Mouse (Mus musculus) midbrain, embryonic 15.5 days (tissue): ENCODE results near the gene Acsbg2. TPM values are rescaled to one million over a fixed set of nuclear protein-coding genes. Genes with fewer than 3 reads are reported as not detected.
A peak's percentile ranks its signal among the peaks of the same experiment; 100 is the strongest.

ENCODE experiments used
- ATAC-seq: fragments of 200-750 bp; cut with Nextera tagmentation; replicated peaks from 2 replicates; pipeline ENCODE4 v1.8.0; 2017; ENCODE audit warnings: moderate TSS enrichment
- H3K27ac ChIP-seq: fragments of 300-500 bp; sonication (generic); 2 replicates; pipeline ENCODE4 v1.5.1; 2015; ENCODE audit warnings: mild to moderate bottlenecking, inconsistent platforms
- H3K27me3 ChIP-seq: fragments of 300-500 bp; sonication (generic); replicated peaks from 2 replicates; pipeline ENCODE4 v1.6.1; 2015; ENCODE audit warnings: inconsistent platforms
- H3K36me3 ChIP-seq: fragments of 300-500 bp; sonication (generic); replicated peaks from 2 replicates; pipeline ENCODE4 v1.6.1; 2015; ENCODE audit warnings: inconsistent platforms
- H3K4me1 ChIP-seq: fragments of 300-500 bp; sonication (generic); 2 replicates; pipeline ENCODE4 v1.6.1; 2015; ENCODE audit warnings: inconsistent platforms
- H3K4me2 ChIP-seq: fragments of 300-500 bp; sonication (generic); 2 replicates; pipeline ENCODE4 v1.6.1; 2015; ENCODE audit warnings: inconsistent platforms, mild to moderate bottlenecking, moderate library complexity
- H3K4me3 ChIP-seq: fragments of 300-500 bp; sonication (generic); 2 replicates; pipeline ENCODE4 v1.5.1; 2015; ENCODE audit warnings: mild to moderate bottlenecking, inconsistent platforms
- H3K9ac ChIP-seq: fragments of 300-500 bp; sonication (generic); 2 replicates; pipeline ENCODE4 v1.6.1; 2015; ENCODE audit warnings: mild to moderate bottlenecking, inconsistent platforms
- H3K9me3 ChIP-seq: fragments of 300-500 bp; sonication (generic); 2 replicates; pipeline ENCODE4 v1.6.1; 2016; ENCODE audit warnings: inconsistent platforms
- WGBS: fragments of 180-500 bp; shearing (Covaris S2); methylation state at CpG from one replicate; pipeline ENCODE4 v1.1.7; 2015; ENCODE audit warnings: mixed read lengths; 5-methylcytosine and 5-hydroxymethylcytosine counted together
- polyA plus RNA-seq: library from polyadenylated mRNA; unstranded; fragments of >200 nt; fragmentation: Nextera tagmentation; extraction: Ambion mirVana; gene quantifications from 2 replicates; pipeline ENCODE4 v1.2.1, GENCODE M21; 2015

The Acsbg2 gene
- polyA plus RNA-seq, 1 experiment from 2014 or later: not detected

DNA sequence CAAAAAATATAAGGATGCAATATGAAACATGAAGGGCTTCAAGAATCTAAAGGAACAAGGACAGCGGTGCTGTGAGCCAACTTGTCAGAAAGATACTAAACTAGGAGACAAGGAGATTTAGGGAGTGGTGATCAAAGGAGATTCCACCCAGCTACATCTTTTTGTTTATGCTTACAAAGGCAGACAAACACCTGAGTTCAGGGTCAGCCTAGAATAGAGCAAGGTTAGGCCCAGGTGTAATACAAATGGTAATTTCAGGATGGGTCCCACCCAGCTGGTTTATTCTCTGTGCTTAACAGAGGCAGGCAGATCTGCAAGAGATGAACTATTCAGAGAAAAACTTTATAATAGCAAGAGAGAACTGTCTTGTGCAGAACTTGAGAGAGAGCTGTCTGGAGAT lies 40.9 kb downstream of the Acsbg2 start:
- Histone ChIP-seq H3K9ac (no peak overlapping the region), H3K27me3 (peaks cover 6% of the 10 kb centered on the region), H3K4me3 (no peak overlapping the region), H3K9me3 (no peaks in the 10 kb centered on the region), H3K27ac (no peak overlapping the region), H3K36me3 (no peaks in the 10 kb centered on the region), H3K4me2 (no peak overlapping the region), H3K4me1 (peaks cover 21% of the 10 kb centered on the region)
- no peak for ATAC-seq
- WGBS: 92% methylated on average over 1 of the region's 1 CpGs

DNA sequence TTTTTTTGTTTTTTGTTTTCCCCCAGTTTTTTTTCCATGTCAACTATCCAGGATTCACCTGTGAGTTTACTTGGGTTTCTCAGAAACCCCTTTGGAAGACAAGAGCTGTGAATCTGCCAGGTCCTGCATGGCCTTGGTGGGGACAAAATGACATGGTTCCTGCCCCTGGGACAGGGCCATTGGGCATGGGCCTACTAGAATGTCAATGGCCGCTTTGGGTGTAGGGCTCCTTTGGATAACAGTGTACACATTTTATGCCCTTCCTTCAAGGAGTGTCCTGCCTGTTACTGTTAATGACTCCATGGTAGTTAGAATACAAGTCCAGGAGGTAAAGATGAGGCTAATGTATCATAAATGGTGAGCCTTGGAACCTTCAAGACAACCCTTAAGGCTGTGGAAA lies 41.3 kb downstream of the Acsbg2 start:
- WGBS: 92% methylated on average over 1 of the region's 1 CpGs
- Histone ChIP-seq H3K4me1 (peaks cover 21% of the 10 kb centered on the region), H3K9ac (no peak overlapping the region), H3K4me3 (no peak overlapping the region), H3K27ac (no peak overlapping the region), H3K9me3 (no peaks in the 10 kb centered on the region), H3K27me3 (peaks cover 6% of the 10 kb centered on the region), H3K4me2 (no peak overlapping the region), H3K36me3 (no peaks in the 10 kb centered on the region)
- no peak for ATAC-seq

GRCm38 (mm10) chr17:56831111-56831816 lies 43.0 kb downstream of the Acsbg2 start:
- peaks cover 6% of the 10 kb centered on the region for H3K27me3 ChIP-seq
- H3K9ac ChIP-seq: peak overlapping the region; percentile 18; the same call in 1 of the 2 replicates
- peak; percentile 98 for ATAC-seq
- H3K36me3 ChIP-seq: no peaks in the 10 kb centered on the region
- peak overlapping the region; percentile 55 for H3K4me3 ChIP-seq
- H3K9me3 ChIP-seq: no peaks in the 10 kb centered on the region
- H3K4me1 ChIP-seq: peaks cover 21% of the 10 kb centered on the region
- H3K4me2 ChIP-seq: peak overlapping the region; percentile 81
- WGBS: 0% methylated on average over 41 of the region's 42 CpGs
- H3K27ac ChIP-seq: no peak overlapping the region

DNA sequence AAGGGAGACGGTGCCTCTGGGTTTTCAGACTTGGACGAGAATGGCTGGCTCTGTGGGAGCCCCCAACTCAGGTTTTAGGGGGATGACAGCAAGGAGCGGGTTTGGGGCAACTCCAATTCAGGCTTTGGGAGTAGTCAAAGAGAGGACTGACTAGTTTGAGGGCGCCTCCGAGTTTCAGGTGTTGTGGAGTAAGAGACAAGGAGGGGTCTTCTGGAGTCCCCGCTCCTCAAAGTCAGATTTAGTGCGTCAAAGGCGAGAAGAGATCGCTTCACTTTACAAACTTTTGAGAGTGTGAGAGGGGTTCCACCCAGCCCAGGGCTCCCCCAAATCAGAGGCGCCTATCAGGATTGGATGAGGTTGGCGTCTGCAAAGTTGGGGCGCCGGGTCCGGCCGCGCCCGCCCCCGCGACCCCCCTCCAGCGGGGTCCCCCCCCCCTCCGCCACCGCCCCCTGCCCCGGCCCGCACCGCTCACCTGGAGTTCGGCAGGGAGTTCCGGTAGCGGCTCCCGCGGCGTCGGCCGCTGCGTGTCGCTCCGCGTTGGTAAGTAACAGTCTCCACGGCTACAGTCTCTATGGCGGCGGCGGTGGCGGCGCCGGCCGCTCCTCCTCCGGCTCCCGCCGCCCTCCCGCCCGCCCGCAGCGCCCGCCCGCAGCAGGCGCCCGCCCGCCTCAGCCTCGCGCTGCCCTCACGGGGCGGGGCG lies 43.7 kb downstream of the Acsbg2 start, which contains the start of gene Rfx2:
Gene Rfx2, minus strand, starts transcription at position 603 of the 700 bp plus-strand sequence.
- Histone ChIP-seq H3K4me2 (peak within 1 kb of the TSS; percentile 81), H3K36me3 (no peaks in the 10 kb centered on the region), H3K9ac (peak within 1 kb of the TSS; percentile 39; the same call in 1 of the 2 replicates), H3K9me3 (no peaks in the 10 kb centered on the region), H3K27me3 (peaks cover 6% of the 10 kb centered on the region), H3K27ac (no peak within 1 kb of the TSS), H3K4me3 (peak within 1 kb of the TSS; percentile 55), H3K4me1 (peaks cover 21% of the 10 kb centered on the region)
- ATAC-seq: no peak
- WGBS: under 1% methylated on average over 38 of the region's 62 CpGs

- Histone ChIP-seq H3K4me2 (peak overlapping the region; percentile 81), H3K9ac (0 out of 2 replicates have a peak overlapping the region, but pooled peaks have one; percentile 39), H3K4me1 (peaks cover 21% of the 10 kb centered on the region), H3K27me3 (peaks cover 6% of the 10 kb centered on the region), H3K27ac (no peak overlapping the region), H3K9me3 (no peaks in the 10 kb centered on the region), H3K36me3 (no peaks in the 10 kb centered on the region), H3K4me3 (peak overlapping the region; percentile 55)
- WGBS: under 1% methylated on average over 27 of the region's 27 CpGs
- no peak for ATAC-seq
Measured at GRCm38 (mm10) chr17:56829795-56830194, 44.5 kb downstream of the Acsbg2 start.

DNA sequence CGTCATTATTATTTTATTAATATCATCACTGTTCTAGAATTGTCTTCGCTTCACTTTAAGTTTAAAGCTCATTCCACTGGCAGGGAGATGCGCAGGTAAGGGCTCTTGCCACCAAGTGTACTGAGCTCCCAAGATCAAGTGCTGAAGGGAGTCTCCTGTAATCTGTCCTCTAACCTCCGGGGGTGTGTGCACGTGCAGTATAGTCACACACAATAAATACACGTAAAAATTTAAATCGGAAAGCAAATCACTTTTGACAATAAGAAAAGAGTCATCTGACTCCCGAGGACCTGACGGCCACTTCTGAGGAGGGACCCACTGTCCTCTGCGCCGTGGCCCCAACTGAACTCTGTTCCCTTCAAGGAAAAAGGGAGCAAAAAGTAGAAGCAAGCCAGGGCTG lies 45.1 kb downstream of the Acsbg2 start:
- Histone ChIP-seq H3K4me2 (peak overlapping the region; percentile 81), H3K9me3 (no peaks in the 10 kb centered on the region), H3K27me3 (peaks cover 6% of the 10 kb centered on the region), H3K36me3 (no peaks in the 10 kb centered on the region), H3K9ac (no peak overlapping the region), H3K4me1 (peaks cover 21% of the 10 kb centered on the region), H3K4me3 (peak overlapping the region; percentile 55; the same call in 1 of the 2 replicates), H3K27ac (no peak overlapping the region)
- ATAC-seq: no peak
- 28% methylated on average over 11 of the region's 11 CpGs for WGBS

GRCm38 (mm10) chr17:56826718-56827117 lies 47.5 kb downstream of the Acsbg2 start:
- Histone ChIP-seq H3K4me3 (no peak overlapping the region), H3K27me3 (peaks cover 6% of the 10 kb centered on the region), H3K4me1 (peaks cover 19% of the 10 kb centered on the region), H3K27ac (no peak overlapping the region), H3K9ac (no peak overlapping the region), H3K4me2 (no peak overlapping the region), H3K36me3 (no peaks in the 10 kb centered on the region), H3K9me3 (no peaks in the 10 kb centered on the region)
- 92% methylated on average over 2 of the region's 2 CpGs for WGBS
- ATAC-seq: no peak

DNA sequence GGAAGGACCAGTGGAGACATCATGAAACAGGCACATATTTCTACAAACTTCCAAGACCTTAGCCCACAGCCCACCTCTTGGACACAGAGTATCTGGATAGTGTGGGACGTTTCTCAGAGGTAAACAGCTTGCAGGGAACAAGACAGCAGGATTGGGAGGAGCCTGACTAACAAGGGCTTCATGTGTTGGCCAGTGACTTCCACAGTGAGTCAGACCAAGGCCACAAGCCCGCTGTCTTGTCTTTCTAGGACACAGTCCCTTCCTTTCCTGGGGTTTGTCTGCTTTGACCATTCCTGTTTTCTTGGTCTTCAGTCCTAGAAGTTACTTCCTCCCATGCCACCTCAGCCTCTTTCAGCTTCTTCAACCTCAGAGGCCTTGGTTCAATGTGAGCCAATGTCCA lies 50.9 kb downstream of the Acsbg2 start:
- H3K4me3 ChIP-seq: no peak overlapping the region
- H3K4me1 ChIP-seq: no peaks in the 10 kb centered on the region
- no peak for ATAC-seq
- no peaks in the 10 kb centered on the region for H3K9me3 ChIP-seq
- WGBS: 72% methylated on average over 2 of the region's 2 CpGs
- H3K27ac ChIP-seq: no peak overlapping the region
- H3K9ac ChIP-seq: no peak overlapping the region
- H3K4me2 ChIP-seq: no peak overlapping the region
- H3K36me3 ChIP-seq: no peaks in the 10 kb centered on the region
- no peaks in the 10 kb centered on the region for H3K27me3 ChIP-seq

DNA sequence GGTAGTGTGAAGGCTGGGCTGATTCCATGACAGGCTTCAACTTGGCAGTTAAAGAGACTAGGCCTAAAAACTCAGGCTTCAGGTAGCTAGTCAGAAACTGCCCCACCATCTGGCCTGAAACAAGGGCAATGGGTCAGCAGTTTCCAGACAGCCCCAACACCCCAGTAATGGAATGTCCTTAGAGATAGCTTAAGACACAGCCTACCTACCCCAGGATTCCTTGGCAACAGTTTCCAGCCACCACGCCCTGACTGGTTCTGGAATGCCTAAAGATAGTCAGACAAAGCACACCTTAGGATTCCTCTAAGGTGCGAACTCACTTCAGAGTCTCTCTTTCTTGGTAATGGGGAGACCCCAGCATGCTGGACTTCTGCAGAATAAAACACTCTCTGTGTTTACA lies 51.9 kb downstream of the Acsbg2 start:
- H3K4me1 ChIP-seq: no peaks in the 10 kb centered on the region
- WGBS: 95% methylated on average over 2 of the region's 2 CpGs
- H3K4me2 ChIP-seq: no peak overlapping the region
- H3K36me3 ChIP-seq: no peaks in the 10 kb centered on the region
- no peak overlapping the region for H3K4me3 ChIP-seq
- no peak for ATAC-seq
- H3K9ac ChIP-seq: no peak overlapping the region
- H3K9me3 ChIP-seq: no peaks in the 10 kb centered on the region
- no peaks in the 10 kb centered on the region for H3K27me3 ChIP-seq
- H3K27ac ChIP-seq: no peak overlapping the region

GRCm38 (mm10) chr17:56819694-56820111 lies 54.5 kb downstream of the Acsbg2 start:
- peak overlapping the region; percentile 4; the same call in 1 of the 2 replicates for H3K27ac ChIP-seq
- 73% methylated on average over 8 of the region's 8 CpGs for WGBS
- no peaks in the 10 kb centered on the region for H3K9me3 ChIP-seq

GRCm38 (mm10) chr17:56819032-56819545 lies 55.2 kb downstream of the Acsbg2 start:
- Histone ChIP-seq H3K9me3 (no peaks in the 10 kb centered on the region), H3K4me2 (no peak overlapping the region), H3K36me3 (no peaks in the 10 kb centered on the region), H3K27ac (0 out of 2 replicates have a peak overlapping the region, but pooled peaks have one; percentile 4), H3K27me3 (no peaks in the 10 kb centered on the region), H3K4me3 (no peak overlapping the region), H3K9ac (no peak overlapping the region), H3K4me1 (peaks cover 18% of the 10 kb centered on the region)
- 66% methylated on average over 6 of the region's 6 CpGs for WGBS
- no peak for ATAC-seq

More at GRCm38 (mm10) chr17:56819694-56820111, 54.5 kb downstream of the Acsbg2 start:
- Histone ChIP-seq H3K36me3 (no peaks in the 10 kb centered on the region), H3K4me1 (peaks cover 12% of the 10 kb centered on the region), H3K9ac (no peak overlapping the region), H3K27me3 (no peaks in the 10 kb centered on the region), H3K4me3 (no peak overlapping the region), H3K4me2 (no peak overlapping the region)
- no peak for ATAC-seq

DNA sequence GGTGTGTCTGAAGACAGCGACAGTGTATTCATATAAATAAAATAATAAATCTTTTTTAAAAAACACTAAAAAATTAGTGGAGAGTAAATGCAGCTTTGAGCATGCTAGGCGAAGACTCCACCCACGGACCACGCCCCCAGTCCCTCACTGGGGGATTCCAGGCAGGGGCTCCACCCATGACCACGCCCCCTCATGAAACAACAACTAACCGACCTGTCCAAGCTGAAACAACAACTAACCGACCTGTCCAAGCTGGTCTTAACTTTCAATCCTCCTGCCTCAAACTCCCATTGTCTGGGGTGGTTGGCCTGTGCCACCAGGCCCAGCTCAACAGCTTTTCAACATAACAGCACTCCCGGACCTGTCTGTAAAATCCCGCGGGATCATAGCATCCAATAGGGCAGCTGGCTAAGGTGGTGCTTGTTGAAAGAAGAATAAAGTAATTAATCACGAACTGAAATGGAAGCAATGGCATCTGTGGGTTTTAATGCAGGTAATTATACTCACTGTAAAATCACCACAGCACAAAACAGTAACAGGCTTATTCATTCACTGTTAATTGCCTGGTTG lies 56.1 kb downstream of the Acsbg2 start:
- Histone ChIP-seq H3K4me3 (no peak overlapping the region), H3K36me3 (no peaks in the 10 kb centered on the region), H3K27ac (no peak overlapping the region), H3K9me3 (no peaks in the 10 kb centered on the region), H3K4me2 (no peak overlapping the region), H3K27me3 (no peaks in the 10 kb centered on the region), H3K9ac (no peak overlapping the region), H3K4me1 (peaks cover 25% of the 10 kb centered on the region)
- 41% methylated on average over 11 of the region's 11 CpGs for WGBS
- ATAC-seq: no peak
